8 mouse cellular contexts compared by ENCODE assay signal in the genomic region with DNA sequence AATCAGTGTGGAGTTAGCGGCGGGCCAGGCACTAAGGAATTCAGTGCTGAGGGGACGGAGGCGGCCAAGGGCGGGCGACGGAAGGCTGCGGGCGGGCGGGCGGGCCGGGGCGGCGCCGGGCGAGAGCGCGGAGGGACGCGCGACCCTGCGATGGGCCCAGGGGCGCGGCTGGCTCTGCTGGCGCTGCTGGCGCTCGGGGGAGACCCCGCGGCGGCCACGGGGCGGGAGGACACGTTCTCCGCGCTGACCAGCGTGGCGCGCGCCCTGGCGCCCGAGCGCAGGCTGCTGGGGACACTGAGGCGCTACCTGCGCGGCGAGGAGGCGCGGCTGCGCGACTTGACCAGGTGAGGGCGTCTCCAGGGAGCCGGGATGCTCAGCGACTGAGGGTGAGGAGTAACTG. TPM values are rescaled to one million over a fixed set of nuclear protein-coding genes. Genes with fewer than 3 reads are reported as not detected.
A peak's percentile ranks its signal among the peaks of the same experiment; 100 is the strongest.
DNase-seq lines count a peak whose midpoint lies in the region; ATAC-seq and TF ChIP-seq lines count a peak whose summit lies in the region.

TSS of gene P4ha3 (plus strand) at position 138 of the 400 bp plus-strand sequence.

- no peaks in the 10 kb centered on the region for H3K36me3 ChIP-seq in hindbrain, embryonic 13.5 days
- H3K36me3 ChIP-seq in lung, postnatal 0 days (ENCODE audit: insufficient read depth, low read length), result no peaks in the 10 kb centered on the region
- H3K36me3 ChIP-seq in stomach, embryonic 16.5 days (ENCODE audit: control insufficient read depth, insufficient read depth, low read length), result no peaks in the 10 kb centered on the region

- under 1% methylated on average over 46 of the region's 53 CpGs for WGBS in hindbrain, embryonic 13.5 days
- WGBS in lung, postnatal 0 days, result under 1% methylated on average over 51 of the region's 53 CpGs
- WGBS in stomach, embryonic 16.5 days, result under 1% methylated on average over 51 of the region's 53 CpGs

- DNase-seq in adrenal gland, postnatal 10 days, result peak; percentile 22
- DNase-seq in adrenal gland, postnatal 4 days (ENCODE audit: low spot score in 2 of 2), result no peak
- peak; percentile 41 for DNase-seq in right cerebral cortex, postnatal 14 days
- DNase-seq in right cerebral cortex, postnatal 36 days (ENCODE audit: low spot score in 2 of 2), result no peak
- DNase-seq in lung, postnatal 0 days (ENCODE audit: low spot score), result peak; percentile 22

- H3K4me2 ChIP-seq in hindbrain, embryonic 13.5 days, result peak within 1 kb of the TSS; percentile 92
- peak within 1 kb of the TSS; percentile 85 for H3K4me2 ChIP-seq in lung, postnatal 0 days (replicated peaks; ENCODE audit: low read depth, low read length)
- H3K4me2 ChIP-seq in stomach, embryonic 16.5 days (ENCODE audit: low read depth, low read length), result peak within 1 kb of the TSS; percentile 85

- TF ChIP-seq CTCF in lung, postnatal 0 days (IDR thresholded peaks at IDR 0.05), result peak; percentile 54

- H3K27ac ChIP-seq in hindbrain, embryonic 13.5 days, result peak within 1 kb of the TSS; percentile 64
- no peak within 1 kb of the TSS for H3K27ac ChIP-seq in lung, postnatal 0 days (ENCODE audit: low read length)
- H3K27ac ChIP-seq in stomach, embryonic 16.5 days (ENCODE audit: low read length), result no peak within 1 kb of the TSS

- no peaks in the 10 kb centered on the region for H3K9me3 ChIP-seq in hindbrain, embryonic 13.5 days
- no peaks in the 10 kb centered on the region for H3K9me3 ChIP-seq in lung, postnatal 0 days (ENCODE audit: low read length)
- H3K9me3 ChIP-seq in stomach, embryonic 16.5 days (replicated peaks; ENCODE audit: control insufficient read depth, low read length), result no peaks in the 10 kb centered on the region

- peak; percentile 62 for ATAC-seq in hindbrain, embryonic 13.5 days (ENCODE audit: low FRiP score)
- peak; percentile 47 for ATAC-seq in lung, postnatal 0 days
- peak; percentile 20; the same call in 1 of the 2 replicates for ATAC-seq in stomach, embryonic 16.5 days (ENCODE audit: insufficient read depth, low FRiP score)
- ATAC-seq in inflammation-experienced regulatory T-cells, adult 6 months, result no peak

- peak within 1 kb of the TSS; percentile 81 for H3K9ac ChIP-seq in hindbrain, embryonic 13.5 days
- H3K9ac ChIP-seq in lung, postnatal 0 days (replicated peaks; ENCODE audit: low read depth), result peak within 1 kb of the TSS; percentile 16; the same call in 1 of the 2 replicates
- H3K9ac ChIP-seq in stomach, embryonic 16.5 days (ENCODE audit: low read length), result peak within 1 kb of the TSS; percentile 74

- peaks cover 34% of the 10 kb centered on the region for H3K4me1 ChIP-seq in hindbrain, embryonic 13.5 days (replicated peaks)
- no peaks in the 10 kb centered on the region; the same call in 1 of the 2 replicates for H3K4me1 ChIP-seq in lung, postnatal 0 days (ENCODE audit: insufficient read depth, low read depth, low read length)
- H3K4me1 ChIP-seq in stomach, embryonic 16.5 days (ENCODE audit: control insufficient read depth, insufficient read depth, low read length), result peaks cover 17% of the 10 kb centered on the region

- H3K27me3 ChIP-seq in hindbrain, embryonic 13.5 days, result peaks cover 22% of the 10 kb centered on the region
- H3K27me3 ChIP-seq in lung, postnatal 0 days (replicated peaks; ENCODE audit: insufficient read depth, low read length), result no peaks in the 10 kb centered on the region
- H3K27me3 ChIP-seq in stomach, embryonic 16.5 days (ENCODE audit: control insufficient read depth, insufficient read depth, low read length), result peaks cover 4% of the 10 kb centered on the region; the same call in 1 of the 2 replicates

- peak within 1 kb of the TSS; percentile 58 for H3K4me3 ChIP-seq in hindbrain, embryonic 13.5 days
- H3K4me3 ChIP-seq in lung, postnatal 0 days (ENCODE audit: low read depth, low read length), result peak within 1 kb of the TSS; percentile 36
- peak within 1 kb of the TSS; percentile 50 for H3K4me3 ChIP-seq in stomach, embryonic 16.5 days (replicated peaks; ENCODE audit: low read length)

- no peak for TF ChIP-seq EP300 in lung, postnatal 0 days (IDR thresholded peaks at IDR 0.05)

RNA-seq across cellular contexts. Expression of gene P4ha3, which starts in this region (rescaled TPM):
- total RNA-seq in adrenal gland, postnatal 10 days (2021), result 1 to 10 TPM; 3.1 TPM
- total RNA-seq in adrenal gland, postnatal 4 days (2021), result 1 to 10 TPM; 5.1 to 6.0 TPM
- 5.9 and 6.4 TPM in 2 replicates for polyA plus RNA-seq in hindbrain, embryonic 13.5 days (2015; fragmentation: Nextera tagmentation; extraction: Ambion mirVana)
- 1.8 and 2.4 TPM in 2 replicates for polyA plus RNA-seq in lung, postnatal 0 days (2015; fragmentation: Nextera tagmentation; extraction: Ambion mirVana)
- polyA plus RNA-seq in stomach, embryonic 16.5 days (2015; fragmentation: Nextera tagmentation; extraction: Ambion mirVana), result 4.4 and 4.7 TPM in 2 replicates
- polyA plus RNA-seq in inflammation-experienced regulatory T-cells, adult 6 months (2017; shearing (Covaris generic)), result under 1 TPM in 1 of 3 experiments, not detected in 2; 0.26 TPM

Comparison
In these comparisons a context has a peak if more than half of its experiments do, and no peak if none do; other contexts are left out.
1. DNase-seq: peak in adrenal gland, postnatal 10 days (single experiment), right cerebral cortex, postnatal 14 days (single experiment) and lung, postnatal 0 days (single experiment); none in adrenal gland, postnatal 4 days (0 of 2) and right cerebral cortex, postnatal 36 days (0 of 2).
2. H3K9ac ChIP-seq: peak in every context shown above with its lines; median percentile 81 in hindbrain, embryonic 13.5 days; 74 in stomach, embryonic 16.5 days; 16 in lung, postnatal 0 days.
3. Peak in every context shown above with its lines, with median percentiles within 50 percentile points of each other: H3K4me2 ChIP-seq and H3K4me3 ChIP-seq.